Mouse (Mus musculus): ENCODE data around the gene Phf13.

Phf13 gene

GRCm38 (mm10) chr4:151994228-151995171 is 1.6 kb downstream of the Phf13 start:
- DNase-seq (ENCODE audit: extremely low read depth, insufficient read length, low spot score), result peak; percentile 36

GRCm38 (mm10) chr4:151993035-151993434 is 3.0 kb downstream of the Phf13 start:
- no peak for DNase-seq (ENCODE audit: extremely low read depth, insufficient read length, low spot score)

- DNase-seq (ENCODE audit: extremely low read depth, insufficient read length, low spot score), result no peak
Measured at GRCm38 (mm10) chr4:151992091-151992490, 4.0 kb downstream of the Phf13 start.

- DNase-seq (ENCODE audit: extremely low read depth, insufficient read length, low spot score), result no peak
Measured at GRCm38 (mm10) chr4:151989110-151989488, 7.0 kb downstream of the Phf13 start.

GRCm38 (mm10) chr4:151988342-151989109 is 7.5 kb downstream of the Phf13 start, which contains the start of gene Thap3:
TSS of gene Thap3 (minus strand) at chr4:151988997.
- peak; percentile 78 for DNase-seq (ENCODE audit: extremely low read depth, insufficient read length, low spot score)

GRCm38 (mm10) chr4:151988014-151988341 is 8.1 kb downstream of the Phf13 start:
- no peak for DNase-seq (ENCODE audit: extremely low read depth, insufficient read length, low spot score)

- no peak for DNase-seq (ENCODE audit: extremely low read depth, insufficient read length, low spot score)
Measured at GRCm38 (mm10) chr4:151986650-151987049, 9.4 kb downstream of the Phf13 start.

GRCm38 (mm10) chr4:151985886-151986285 is 10.2 kb downstream of the Phf13 start:
- no peak for DNase-seq (ENCODE audit: extremely low read depth, insufficient read length, low spot score)

- DNase-seq (ENCODE audit: extremely low read depth, insufficient read length, low spot score), result no peak
Measured at GRCm38 (mm10) chr4:151983560-151983959, 12.5 kb downstream of the Phf13 start.

GRCm38 (mm10) chr4:151983043-151983442 is 13.0 kb downstream of the Phf13 start:
- no peak for DNase-seq (ENCODE audit: extremely low read depth, insufficient read length, low spot score)

- peak; percentile 63 for DNase-seq (ENCODE audit: extremely low read depth, insufficient read length, low spot score)
Measured at GRCm38 (mm10) chr4:151981363-151981762, 14.7 kb downstream of the Phf13 start.

- no peak for DNase-seq (ENCODE audit: extremely low read depth, insufficient read length, low spot score)
Measured at GRCm38 (mm10) chr4:151980699-151981098, 15.4 kb downstream of the Phf13 start.

GRCm38 (mm10) chr4:151977748-151978147 is 18.3 kb downstream of the Phf13 start:
- DNase-seq (ENCODE audit: extremely low read depth, insufficient read length, low spot score), result peak; percentile 34

GRCm38 (mm10) chr4:151975441-151975840 is 20.6 kb downstream of the Phf13 start:
- no peak for DNase-seq (ENCODE audit: extremely low read depth, insufficient read length, low spot score)

GRCm38 (mm10) chr4:151972221-151972967 is 23.7 kb downstream of the Phf13 start:
- no peak for DNase-seq (ENCODE audit: extremely low read depth, insufficient read length, low spot score)

- no peak for DNase-seq (ENCODE audit: extremely low read depth, insufficient read length, low spot score)
Measured at GRCm38 (mm10) chr4:151968204-151968921, 27.7 kb downstream of the Phf13 start.

- no peak for DNase-seq (ENCODE audit: extremely low read depth, insufficient read length, low spot score)
Measured at GRCm38 (mm10) chr4:151962817-151963216, 33.2 kb downstream of the Phf13 start.

GRCm38 (mm10) chr4:151960513-151960854 is 35.6 kb downstream of the Phf13 start:
- no peak for DNase-seq (ENCODE audit: extremely low read depth, insufficient read length, low spot score)

GRCm38 (mm10) chr4:151959849-151960512 is 36.1 kb downstream of the Phf13 start:
- DNase-seq (ENCODE audit: extremely low read depth, insufficient read length, low spot score), result no peak
